Mouse (Mus musculus): Measurements from ENCODE around the gene Slc25a28.

GRCm38 (mm10) chr19:43695514-43695964, 20.9 kb upstream of the Slc25a28 start:
- no peak for TF ChIP-seq POLR2A (IDR thresholded peaks at IDR 0.05; ENCODE audit: extremely low read depth, insufficient read depth, low read length)
- TF ChIP-seq CTCF (IDR thresholded peaks at IDR 0.05; ENCODE audit: extremely low read depth, insufficient read depth, low read length): no peak
